Mouse (Mus musculus) urinary bladder, postnatal 14 days (tissue): ENCODE measurements at regions not wholly inside any gene's neighbourhood (a gene's known extent, or its start where the extent isn't known, plus 50 kb on each side); places are given as distances from the start of the nearest gene placed in this dataset.

Source experiments
- DNase-seq: peaks from one replicate; pipeline ENCODE4 v3.0.0; 2021; ENCODE audit warnings: low spot score

GRCm38 (mm10) chr8:8054224-8054916 is 606.7 kb downstream of the Efnb2 start:
- no peak for DNase-seq

DNA sequence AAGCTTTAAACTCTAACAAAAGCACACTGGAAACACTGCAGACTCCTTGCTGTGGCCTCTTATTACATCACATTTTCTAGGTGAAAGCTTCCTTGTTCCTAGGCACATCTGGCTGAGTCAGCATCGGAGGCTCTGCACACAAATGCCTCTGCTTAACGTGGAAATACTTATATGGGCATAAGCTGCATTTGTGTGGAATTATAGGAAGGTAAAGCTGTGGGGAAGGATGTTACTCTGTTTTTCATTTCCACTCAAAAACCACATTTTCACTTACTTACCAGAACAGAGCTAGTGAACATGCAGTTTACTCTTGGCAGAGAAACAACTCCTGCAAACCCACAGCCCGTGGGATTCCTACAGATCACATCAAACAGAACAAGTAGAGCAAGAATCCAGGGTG is 609.9 kb downstream of the Efnb2 start:
- DNase-seq: peak; percentile 26

DNA sequence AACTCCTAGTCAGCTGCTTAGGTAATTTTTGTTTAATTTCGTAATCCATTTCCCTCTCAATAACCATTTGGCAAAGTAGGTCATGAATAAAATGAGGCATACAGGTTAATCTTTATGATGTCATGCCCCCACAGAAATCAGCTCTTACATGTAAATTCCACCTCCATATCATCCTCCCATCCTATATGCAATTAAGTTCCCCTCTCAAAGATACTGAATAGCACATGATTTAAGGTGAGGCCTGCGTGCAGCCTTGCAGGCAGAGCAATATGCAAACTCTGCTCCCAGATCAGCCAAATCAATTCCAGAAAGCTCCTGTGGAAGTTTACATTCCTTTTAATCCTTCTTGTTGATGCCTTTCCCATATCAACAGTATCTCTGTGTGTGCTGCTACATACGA is 610.3 kb downstream of the Efnb2 start:
- DNase-seq: no peak

GRCm38 (mm10) chr8:8044926-8045325 is 616.1 kb downstream of the Efnb2 start:
- no peak for DNase-seq

DNA sequence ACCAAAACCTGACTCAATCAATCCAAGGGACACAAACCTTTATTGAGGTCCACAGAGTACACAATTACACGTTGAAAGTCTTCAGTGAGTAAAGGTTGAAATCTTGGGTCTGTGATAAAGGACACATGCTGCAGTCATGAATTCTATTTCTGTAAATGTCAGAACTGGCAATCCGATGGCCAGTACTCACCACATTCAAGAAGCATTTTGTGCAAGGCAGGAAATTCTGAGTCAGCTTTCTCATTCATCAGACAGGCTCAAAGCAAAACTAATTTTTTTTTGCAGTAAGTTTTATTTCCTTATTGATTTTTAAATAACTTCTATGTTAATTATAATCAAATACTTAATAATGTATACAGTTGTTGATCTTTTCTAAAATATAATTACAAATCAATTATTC is 616.7 kb downstream of the Efnb2 start:
- no peak for DNase-seq

GRCm38 (mm10) chr8:8037929-8038328 is 623.1 kb downstream of the Efnb2 start:
- DNase-seq: no peak

GRCm38 (mm10) chr8:8011151-8011550 is 649.9 kb downstream of the Efnb2 start:
- DNase-seq: no peak

- DNase-seq: no peak
Observed at GRCm38 (mm10) chr8:7994905-7995304, 666.1 kb downstream of the Efnb2 start.

DNA sequence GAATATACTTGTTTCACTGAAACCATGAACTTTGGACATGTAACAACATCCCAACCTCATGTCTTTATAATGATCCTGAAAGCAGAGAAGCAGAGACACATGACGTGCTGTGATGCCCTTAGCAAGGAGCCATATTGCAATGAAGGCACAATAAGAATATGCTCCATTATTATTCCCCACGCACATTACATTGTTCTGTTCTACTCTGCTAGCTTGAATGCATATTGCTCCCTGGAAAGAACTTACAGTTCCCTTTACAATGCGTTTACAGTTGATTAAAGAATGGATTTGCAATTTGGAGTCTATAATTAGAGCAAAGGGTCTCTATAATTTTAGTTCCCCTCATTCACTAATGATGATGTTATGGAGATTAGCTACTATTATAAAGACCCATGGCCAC is 672.2 kb downstream of the Efnb2 start:
- no peak for DNase-seq

GRCm38 (mm10) chr8:7977020-7977419 is 684.0 kb downstream of the Efnb2 start:
- DNase-seq: peak; percentile 7

DNA sequence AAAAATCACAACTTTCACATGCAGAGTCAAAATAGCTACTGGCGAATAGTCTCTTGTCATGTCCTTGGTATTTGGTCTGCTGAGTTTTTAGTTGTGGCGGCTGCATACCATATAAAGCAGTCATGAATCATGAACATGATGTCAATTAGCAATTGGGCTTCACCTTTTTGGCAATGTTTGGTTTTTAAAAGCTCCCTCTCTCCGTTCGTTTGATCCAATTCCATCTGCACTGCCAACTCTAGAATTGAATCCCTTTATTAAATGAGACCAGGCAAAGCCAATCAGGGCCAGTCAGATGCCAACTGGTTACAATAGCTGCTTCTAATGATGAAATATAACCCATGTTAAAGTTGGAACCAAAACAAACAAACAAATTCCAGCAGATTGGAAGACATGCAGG is 687.3 kb downstream of the Efnb2 start:
- no peak for DNase-seq

DNA sequence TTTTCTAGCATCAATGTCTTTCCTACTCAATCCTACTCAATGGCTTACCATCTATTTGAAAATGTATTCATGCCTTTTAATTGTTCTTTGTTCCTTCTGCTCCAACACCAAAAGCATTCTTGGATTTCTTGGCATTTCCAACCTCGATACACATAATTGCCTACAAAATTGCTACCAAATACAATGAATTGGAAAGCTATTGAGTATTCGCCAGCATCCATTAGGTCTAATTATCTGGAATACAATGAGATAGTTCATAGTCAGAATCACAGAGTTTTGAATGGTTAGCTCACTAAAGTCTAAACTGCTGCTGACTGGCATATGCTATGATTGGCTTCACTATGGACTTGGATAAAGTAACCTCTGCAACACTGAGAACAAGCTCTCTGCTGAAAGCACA is 696.8 kb downstream of the Efnb2 start:
- no peak for DNase-seq

- no peak for DNase-seq
Observed at GRCm38 (mm10) chr8:7956745-7957144, 704.3 kb downstream of the Efnb2 start.

DNA sequence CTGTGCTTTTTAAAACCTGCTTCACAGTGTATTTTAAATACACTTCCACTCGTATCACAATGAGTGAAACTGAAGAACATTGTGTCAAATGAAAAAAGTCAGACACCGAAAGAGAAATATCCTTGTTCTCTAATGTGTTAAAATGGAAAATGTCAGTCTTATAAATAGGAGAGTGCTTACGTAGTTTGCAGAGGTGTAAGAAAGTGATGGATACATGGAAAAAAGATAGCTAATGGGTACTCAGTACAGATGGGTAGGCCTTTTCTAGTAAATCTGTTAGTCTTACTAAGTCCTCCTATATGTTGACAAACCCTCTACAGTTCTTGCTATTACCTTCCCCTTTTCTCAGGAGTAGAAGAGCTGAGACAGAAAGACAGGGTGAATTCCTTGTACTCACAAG is 706.2 kb downstream of the Efnb2 start:
- no peak for DNase-seq

DNA sequence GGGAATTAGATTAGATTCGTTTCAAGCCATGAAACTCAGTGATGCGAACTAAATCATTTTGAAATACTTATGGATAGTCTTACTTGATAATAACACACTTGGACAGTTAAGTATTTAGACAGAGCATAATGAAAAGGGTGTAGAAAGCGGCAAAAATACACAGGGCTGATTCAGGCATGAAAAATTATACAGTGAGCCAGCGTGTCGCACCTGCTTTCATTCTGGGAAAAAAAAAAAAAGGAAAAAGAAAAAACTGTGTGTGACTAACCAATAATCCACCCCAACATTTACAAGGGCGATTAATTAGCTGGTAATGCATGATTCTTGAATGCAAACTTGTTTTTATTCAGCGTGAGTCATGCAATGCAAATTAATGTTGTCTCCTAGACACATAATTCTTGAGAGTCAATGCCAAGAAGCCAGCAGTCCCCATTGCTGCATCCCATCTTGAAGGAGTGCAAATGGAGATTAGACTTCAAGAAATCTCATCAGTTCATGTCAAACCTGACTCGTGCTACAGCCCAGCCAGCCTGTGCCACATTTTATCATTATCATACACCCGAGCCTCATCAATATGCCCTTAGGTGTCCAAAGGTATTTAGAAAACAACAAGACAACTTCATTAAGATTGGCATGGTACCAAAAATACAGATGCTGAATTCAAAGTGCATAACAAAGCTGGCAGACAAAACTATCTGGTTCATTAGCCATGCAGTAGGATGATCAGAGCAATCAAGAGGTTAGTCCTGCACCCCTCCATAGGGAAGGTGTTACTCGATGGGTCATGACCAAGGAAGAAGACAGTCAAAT is 714.9 kb downstream of the Efnb2 start:
- DNase-seq: no peak

DNA sequence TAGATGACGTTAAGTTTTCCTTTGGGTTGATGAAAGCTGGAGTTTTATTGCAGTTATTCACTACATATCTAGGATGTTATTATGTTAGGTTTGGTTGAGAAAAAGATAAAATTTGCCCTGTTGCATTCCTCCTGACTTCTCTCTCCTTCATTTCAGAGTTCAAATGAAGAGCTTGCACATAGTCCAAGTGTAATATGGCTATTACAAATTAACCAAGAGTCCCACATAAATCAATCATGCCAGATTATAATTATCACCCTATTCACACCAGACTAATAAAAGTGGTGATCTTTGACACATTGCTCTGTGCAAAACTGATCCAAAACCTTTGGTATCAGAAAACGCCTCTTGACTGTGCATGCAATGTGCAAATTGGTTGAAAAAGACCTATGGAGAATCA is 724.4 kb downstream of the Efnb2 start:
- no peak for DNase-seq

GRCm38 (mm10) chr8:7919416-7919815 is 741.6 kb downstream of the Efnb2 start:
- no peak for DNase-seq

DNA sequence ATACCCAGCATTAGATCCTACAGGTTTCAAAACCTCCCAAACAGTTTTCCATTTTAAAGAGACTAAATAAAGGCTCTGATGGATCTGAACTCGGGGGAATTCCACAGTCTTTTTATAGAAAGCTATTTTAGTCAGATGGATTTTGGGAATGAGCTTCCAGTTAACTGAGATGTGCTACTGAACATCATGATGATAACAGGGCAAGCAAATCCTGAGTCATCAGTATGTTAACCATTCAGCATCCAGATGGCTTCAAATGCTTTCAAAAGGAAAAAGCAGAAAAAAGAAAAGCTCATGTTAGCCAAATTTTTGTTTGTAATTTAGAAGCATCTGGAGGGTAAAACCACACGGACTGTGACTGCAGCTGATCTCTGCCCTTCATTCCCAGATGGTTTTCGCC is 766.7 kb downstream of the Efnb2 start:
- no peak for DNase-seq

DNA sequence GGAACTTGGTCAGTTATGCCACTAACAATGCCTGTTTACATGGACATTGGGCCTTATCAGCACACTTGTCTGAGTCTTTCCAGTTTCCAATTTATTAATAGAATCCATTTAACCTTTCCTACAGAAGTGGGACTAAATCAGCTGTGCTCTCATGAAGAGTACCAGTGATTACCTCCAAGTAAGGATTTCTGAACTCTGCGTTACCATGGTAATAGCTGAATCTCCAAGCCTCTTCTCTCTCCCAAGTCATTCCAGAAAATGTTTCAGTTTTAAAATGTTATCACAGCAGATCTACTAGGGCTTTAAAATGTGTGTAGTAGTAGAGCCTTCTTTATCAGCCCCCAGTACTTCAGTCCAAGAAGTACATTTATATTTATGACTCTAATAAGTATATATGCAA is 807.9 kb downstream of the Efnb2 start:
- no peak for DNase-seq

DNA sequence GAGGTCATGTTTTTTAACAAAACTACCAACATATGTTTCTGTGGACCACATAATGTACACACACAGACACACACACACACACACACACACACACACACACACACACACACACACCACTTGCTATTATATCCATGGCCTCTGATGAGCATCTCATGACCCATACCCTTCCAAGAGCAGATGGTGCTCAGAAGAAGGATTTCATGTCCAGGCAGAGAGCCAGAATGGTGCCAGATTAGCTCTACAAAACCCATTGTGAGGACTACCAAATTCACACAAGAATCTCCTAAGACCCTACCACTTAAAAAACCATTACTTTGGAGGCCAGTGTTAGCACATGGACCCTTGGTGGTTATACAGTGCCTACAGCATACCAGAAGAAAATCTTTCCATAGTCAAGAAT is 810.5 kb downstream of the Efnb2 start:
- no peak for DNase-seq

GRCm38 (mm10) chr8:7831948-7832347 is 829.1 kb downstream of the Efnb2 start:
- no peak for DNase-seq

DNA sequence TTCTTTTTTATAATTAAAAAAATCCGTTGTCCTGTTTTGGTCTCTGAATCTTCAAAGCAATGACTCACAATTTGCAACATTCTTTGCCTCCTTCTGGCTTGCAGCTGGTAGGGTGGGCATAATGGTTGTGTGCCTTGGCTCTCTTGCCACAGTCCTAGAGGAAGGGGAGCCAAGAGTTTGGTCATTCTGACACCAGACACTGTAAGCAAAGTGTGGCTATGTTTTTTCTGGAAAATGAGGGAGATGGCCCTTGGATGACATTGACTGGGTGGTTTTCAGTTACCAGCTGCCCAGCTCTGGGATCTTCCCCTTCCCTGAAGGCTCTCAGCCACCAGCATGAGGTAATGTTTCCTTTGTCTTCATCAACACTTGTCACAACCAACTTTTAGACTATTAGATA is 833.2 kb downstream of the Efnb2 start:
- DNase-seq: no peak

GRCm38 (mm10) chr8:7808395-7808794 is 852.6 kb downstream of the Efnb2 start:
- DNase-seq: no peak

DNA sequence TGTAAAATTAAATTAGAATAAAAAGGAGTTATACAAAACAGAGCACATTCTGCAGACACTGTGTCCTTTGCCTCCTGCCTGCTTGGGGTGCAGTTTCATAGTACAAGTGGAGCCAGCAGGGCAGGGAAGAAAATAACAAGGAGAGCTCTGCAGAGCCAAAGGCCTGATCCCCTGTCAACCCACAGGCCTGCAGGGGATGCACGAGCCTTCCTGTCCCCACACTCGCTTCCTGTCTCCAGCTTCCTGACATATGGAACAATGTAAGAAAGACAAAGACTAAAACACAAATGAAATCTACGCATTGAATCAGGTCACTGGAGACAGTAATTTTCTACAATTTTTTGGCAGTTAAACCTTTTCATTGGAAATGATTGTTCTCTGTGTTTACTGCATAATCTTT is 861.8 kb downstream of the Efnb2 start:
- DNase-seq: no peak
